Mouse (Mus musculus): ENCODE results near the gene Actb.

Gene Actb

DNA sequence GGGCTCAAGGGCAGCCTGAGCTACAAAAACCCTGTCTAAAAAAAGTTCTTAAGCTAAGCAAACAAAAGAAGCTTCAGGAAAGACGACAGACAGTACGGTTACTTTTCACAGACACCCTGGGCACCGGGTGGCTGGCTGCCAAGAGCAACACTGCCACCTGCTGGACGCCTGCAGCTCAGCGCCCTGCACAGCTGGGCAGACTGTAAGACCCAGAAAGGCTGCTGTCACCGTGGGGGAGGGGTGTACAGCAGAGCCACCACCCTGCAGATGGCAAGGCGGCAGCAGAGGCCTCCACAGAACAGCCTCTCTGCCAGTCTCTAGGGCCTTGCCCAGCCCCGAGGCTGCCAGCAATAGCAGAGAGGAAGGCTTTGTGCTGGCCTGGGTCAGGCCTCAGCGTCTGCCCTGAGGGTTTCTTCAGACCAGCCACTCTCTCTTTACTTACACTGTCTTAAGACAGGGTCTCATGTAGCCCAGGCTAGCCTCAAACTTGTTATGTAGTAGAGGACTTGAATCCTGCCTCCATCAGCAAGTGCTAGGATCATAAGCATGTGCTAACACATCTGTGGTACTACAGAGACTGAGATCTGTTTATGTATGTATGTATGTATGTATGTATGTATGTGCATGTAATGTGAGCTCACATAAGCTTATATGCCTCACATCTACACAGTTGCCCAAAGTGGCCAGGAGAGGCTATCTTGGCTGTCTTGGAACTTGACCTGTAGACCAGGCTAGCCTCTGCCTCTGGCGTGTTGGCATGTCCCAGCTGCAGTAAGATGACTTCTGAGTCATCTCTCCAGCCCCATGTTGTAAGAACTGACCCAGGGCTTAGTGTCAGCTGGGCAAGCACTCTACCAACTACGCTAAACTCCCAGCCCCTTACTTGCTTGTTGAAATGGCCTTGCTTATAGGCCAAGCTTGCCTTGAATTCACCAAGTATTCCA is 28.9 kb downstream of the Actb start:
- peak; percentile 66 for DNase-seq (ENCODE audit: low spot score)

GRCm38 (mm10) chr5:142876896-142877295 is 29.7 kb downstream of the Actb start:
- DNase-seq (ENCODE audit: low spot score): no peak

- DNase-seq (ENCODE audit: low spot score): no peak
Measured at GRCm38 (mm10) chr5:142875513-142875905, 31.0 kb downstream of the Actb start.

DNA sequence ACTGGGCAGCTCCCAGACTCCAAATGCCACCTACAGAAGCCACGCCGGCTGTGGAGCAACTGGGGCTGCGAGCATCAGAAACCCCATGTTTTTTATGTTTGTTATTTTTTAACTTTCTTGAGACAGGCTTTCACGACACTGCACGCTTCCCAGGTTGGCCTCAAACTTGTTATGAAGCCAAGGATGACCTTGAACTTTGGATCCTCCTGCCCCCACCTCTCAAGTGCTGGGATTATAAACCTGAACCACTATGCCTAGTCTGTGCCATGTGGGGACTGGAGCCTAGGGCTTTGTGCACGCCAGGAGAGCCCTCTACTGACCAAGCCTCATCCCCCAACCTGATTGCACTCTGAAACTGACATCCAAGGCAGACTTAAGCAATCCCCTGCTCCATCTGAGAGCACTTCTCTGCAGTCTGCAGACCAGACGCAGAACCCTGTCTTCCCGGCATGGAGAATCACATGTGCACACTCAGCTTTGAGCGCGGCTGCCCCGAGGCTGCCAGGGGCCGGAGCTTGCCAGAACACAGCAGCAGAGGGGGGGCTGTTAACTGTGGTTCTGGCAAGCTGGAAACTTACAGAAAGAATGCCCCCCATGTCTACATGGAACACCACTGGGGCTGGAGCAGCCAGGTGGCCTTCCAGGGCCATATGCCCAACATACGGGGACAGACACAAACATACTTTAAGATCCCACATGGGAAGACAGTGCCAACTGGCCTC is 31.6 kb downstream of the Actb start:
- no peak for DNase-seq (ENCODE audit: low spot score)

- no peak for DNase-seq (ENCODE audit: low spot score)
Measured at GRCm38 (mm10) chr5:142873718-142874117, 32.8 kb downstream of the Actb start.

DNA sequence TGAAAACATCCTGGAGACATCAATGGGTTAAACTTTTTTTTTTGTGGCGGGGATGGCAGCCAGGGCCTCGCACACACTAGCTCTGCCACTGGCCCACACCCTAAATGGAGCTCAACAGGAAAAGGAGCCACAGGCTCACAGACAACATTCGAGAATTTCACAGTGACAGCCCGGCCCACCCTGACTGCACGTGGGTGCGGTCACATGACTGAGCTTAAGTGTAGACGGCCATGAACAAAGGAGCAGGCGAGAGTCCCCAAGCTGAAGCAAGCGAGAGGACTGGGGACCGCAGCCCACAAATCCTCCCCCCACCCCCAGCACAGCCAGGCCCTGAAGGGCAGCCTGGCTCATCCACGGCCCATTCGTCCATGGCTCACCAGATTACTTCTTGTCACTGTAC is 34.8 kb downstream of the Actb start:
- DNase-seq (ENCODE audit: low spot score): no peak

DNA sequence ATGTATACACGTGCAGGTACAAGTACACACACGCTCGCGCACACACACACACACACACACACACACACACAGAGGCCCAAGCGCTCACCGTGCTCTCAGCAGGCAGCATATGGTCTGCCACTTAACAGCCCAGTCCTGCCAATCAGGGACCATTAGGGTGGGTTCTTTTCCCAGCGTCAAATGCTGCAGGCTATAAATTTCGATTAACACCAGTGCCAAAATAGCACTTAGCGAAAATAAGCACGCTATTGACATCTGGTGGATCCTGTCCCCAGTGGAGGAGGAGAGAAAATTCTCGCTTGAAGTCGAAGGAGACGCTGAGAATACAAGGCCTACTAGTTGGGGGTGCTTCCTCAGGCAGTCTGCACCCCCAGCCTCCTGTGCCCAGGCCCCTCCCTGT is 37.1 kb downstream of the Actb start:
- DNase-seq (ENCODE audit: low spot score): no peak

DNA sequence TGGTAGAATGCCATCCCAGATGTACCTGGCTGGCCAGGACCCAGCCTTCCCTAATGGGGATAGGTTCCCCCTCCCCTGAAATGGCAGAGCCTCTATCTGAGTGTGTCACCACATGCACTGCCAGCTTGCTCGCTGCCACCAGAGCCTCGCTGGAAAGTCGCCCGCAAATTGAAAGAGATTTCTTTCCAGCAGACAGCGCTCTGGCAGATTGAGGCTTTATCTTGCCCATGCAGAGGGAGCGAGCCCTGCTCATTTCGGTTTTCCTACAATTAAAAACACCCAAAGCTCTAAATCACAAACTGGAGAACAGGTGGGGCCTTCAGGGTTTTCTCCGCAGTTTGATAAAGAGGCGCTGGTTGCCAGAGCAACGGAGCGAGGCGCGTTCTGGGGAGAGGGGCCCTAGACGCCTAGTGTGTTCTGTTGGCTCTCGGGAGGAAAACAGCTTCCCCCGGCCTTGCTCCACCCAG is 48.8 kb downstream of the Actb start:
- no peak for DNase-seq (ENCODE audit: low spot score)

- DNase-seq (ENCODE audit: low spot score): no peak
Measured at GRCm38 (mm10) chr5:142856408-142856807, 50.1 kb downstream of the Actb start.

- DNase-seq (ENCODE audit: low spot score): no peak
Measured at GRCm38 (mm10) chr5:142854877-142855276, 51.7 kb downstream of the Actb start.

DNA sequence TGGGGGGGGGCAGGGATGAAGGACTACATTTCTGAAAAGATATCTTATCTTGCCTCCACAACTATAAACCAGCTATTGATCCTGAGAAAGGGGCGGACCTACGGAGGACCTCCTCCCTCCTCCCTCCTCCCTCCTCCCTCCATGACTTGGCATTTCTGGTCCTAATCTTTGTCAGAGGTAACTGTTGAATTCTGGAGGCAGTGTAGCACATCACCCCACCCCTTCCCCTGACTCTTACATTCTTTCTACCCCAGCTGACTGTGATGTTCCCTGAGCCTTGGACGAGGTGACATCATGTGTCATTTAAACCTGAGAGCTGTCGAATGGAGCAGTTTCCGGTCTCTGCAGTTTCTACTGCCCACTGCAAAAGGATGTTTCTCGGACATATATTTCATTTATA is 53.0 kb downstream of the Actb start:
- DNase-seq (ENCODE audit: low spot score): no peak

Data from ovary, adult 18-20 months (tissue).